Mouse (Mus musculus) MEL (cell line): ENCODE data around the gene Snx7. TPM values are rescaled to one million over a fixed set of nuclear protein-coding genes. Genes with fewer than 3 reads are reported as not detected.

Experiments
- DNase-seq: peaks from one replicate; pipeline ENCODE4 v3.0.0; 2011; ENCODE audit warnings: low read depth, low spot score
- H3K27ac ChIP-seq: 2 replicates; pipeline ENCODE4 v1.5.1; 2012; ENCODE audit warnings: low read depth, mild to moderate bottlenecking, control low read depth, low read length, moderate library complexity; ENCODE audit not compliant: control insufficient read depth
- H3K27me3 ChIP-seq, 2 experiments: fragments of 150-350 bp in 1 of 2; sonication (generic) in 1 of 2; 2 replicates each; pipeline ENCODE4 v1.6.1; 2012; ENCODE audit warnings: low read length in 2 of 2, mild to moderate bottlenecking in 2 of 2, improper control_type of control experiment in 1 of 2, moderate library complexity in 1 of 2; ENCODE audit not compliant: insufficient read depth in 2 of 2, control insufficient read depth in 1 of 2
- H3K36me3 ChIP-seq, 2 experiments: 2 replicates each; pipeline ENCODE4 v1.6.1; 2012 to 2014; ENCODE audit warnings: low read length in 2 of 2, improper control_type of control experiment in 1 of 2, inconsistent platforms in 1 of 2, mild to moderate bottlenecking in 1 of 2; ENCODE audit not compliant: insufficient read depth in 2 of 2, control insufficient read depth in 1 of 2
- H3K4me1 ChIP-seq, 2 experiments: fragments of 150-350 bp in 1 of 2; sonication (generic) in 1 of 2; 2 replicates each; pipeline ENCODE4 v1.6.1; 2012; ENCODE audit warnings: low read length in 2 of 2, improper control_type of control experiment in 1 of 2, mild to moderate bottlenecking in 1 of 2; ENCODE audit not compliant: insufficient read depth in 2 of 2, control insufficient read depth in 1 of 2
- H3K4me3 ChIP-seq, 2 experiments: fragments of 150-350 bp in 1 of 2; sonication (generic) in 1 of 2; 2 replicates each; pipeline ENCODE4 v1.5.1; 2012; ENCODE audit warnings: low read depth in 2 of 2, low read length in 2 of 2, mild to moderate bottlenecking in 2 of 2, moderate library complexity in 2 of 2, control low read depth in 1 of 2, improper control_type of control experiment in 1 of 2; ENCODE audit not compliant: control insufficient read depth in 1 of 2, insufficient read depth in 1 of 2
- H3K79me2 ChIP-seq: 2 replicates; pipeline ENCODE4 v1.6.1; 2012; ENCODE audit warnings: mild to moderate bottlenecking, low read length, moderate library complexity; ENCODE audit not compliant: control insufficient read depth, poor library complexity, insufficient read depth
- H3K9ac ChIP-seq: 2 replicates; pipeline ENCODE4 v1.6.1; 2012; ENCODE audit warnings: low read depth, mild to moderate bottlenecking, control low read depth, low read length, moderate library complexity; ENCODE audit not compliant: control insufficient read depth, poor library complexity, severe bottlenecking
- H3K9me3 ChIP-seq: fragments of 150-350 bp; sonication (generic); replicated peaks from 2 replicates; pipeline ENCODE4 v1.6.1; 2012; ENCODE audit warnings: mild to moderate bottlenecking, low read length, improper control_type of control experiment, moderate library complexity; ENCODE audit not compliant: insufficient read depth
- CHD1 ChIP-seq: IDR thresholded peaks from 2 replicates; pipeline ENCODE4 v1.6.1; 2012; ENCODE audit warnings: low read depth, mild to moderate bottlenecking, inconsistent platforms, low read length, improper control_type of control experiment
- CHD2 ChIP-seq: IDR thresholded peaks from 2 replicates; pipeline ENCODE4 v1.6.1; 2011; ENCODE audit warnings: low read length, improper control_type of control experiment
- CTCF ChIP-seq, 3 experiments: IDR thresholded peaks in 2 of 3; conservative IDR thresholded peaks in 1 of 3; 2 replicates each; pipeline ENCODE4 v1.5.1; 2011 to 2012; ENCODE audit warnings: low read length in 3 of 3, low read depth in 2 of 3, mild to moderate bottlenecking in 2 of 3, improper control_type of control experiment in 1 of 3, inconsistent platforms in 1 of 3, mixed read lengths in 1 of 3, moderate library complexity in 1 of 3; ENCODE audit not compliant: control insufficient read depth in 1 of 3, insufficient read depth in 1 of 3, poor library complexity in 1 of 3, severe bottlenecking in 1 of 3
- E2F4 ChIP-seq: IDR thresholded peaks from 2 replicates; pipeline ENCODE4 v1.6.1; 2011; ENCODE audit warnings: low read depth, low read length, improper control_type of control experiment, borderline replicate concordance
- EP300 ChIP-seq, 2 experiments: IDR thresholded peaks; 2 replicates each; pipeline ENCODE4 v1.6.1; 2011; ENCODE audit warnings: improper control_type of control experiment in 2 of 2, low read length in 2 of 2, low read depth in 1 of 2, mild to moderate bottlenecking in 1 of 2
- ETS1 ChIP-seq: IDR thresholded peaks from 2 replicates; pipeline ENCODE4 v1.6.1; 2012; ENCODE audit warnings: low read depth, mild to moderate bottlenecking, inconsistent platforms, low read length, improper control_type of control experiment, moderate library complexity
- GABPA ChIP-seq: IDR thresholded peaks from 2 replicates; pipeline ENCODE4 v1.6.1; 2012; ENCODE audit warnings: low read depth, mild to moderate bottlenecking, inconsistent platforms, low read length, improper control_type of control experiment, moderate library complexity
- HCFC1 ChIP-seq: IDR thresholded peaks from 2 replicates; pipeline ENCODE4 v1.6.1; 2012; ENCODE audit warnings: low read depth, mild to moderate bottlenecking, inconsistent platforms, low read length, improper control_type of control experiment, moderate library complexity
- JUND ChIP-seq: IDR thresholded peaks from 2 replicates; pipeline ENCODE4 v1.6.1; 2011; ENCODE audit warnings: low read depth, mild to moderate bottlenecking, improper control_type of control experiment, low read length
- KAT2A ChIP-seq: conservative IDR thresholded peaks from 2 replicates; pipeline ENCODE4 v1.6.1; 2012; ENCODE audit warnings: low read depth, low read length, improper control_type of control experiment, inconsistent platforms
- MAFK ChIP-seq: IDR thresholded peaks from 2 replicates; pipeline ENCODE4 v1.6.1; 2011; ENCODE audit warnings: low read depth, mild to moderate bottlenecking, low read length, improper control_type of control experiment, borderline replicate concordance
- MAZ ChIP-seq: IDR thresholded peaks from 2 replicates; pipeline ENCODE4 v1.6.1; 2012; ENCODE audit warnings: low read depth, mild to moderate bottlenecking, inconsistent platforms, low read length, improper control_type of control experiment
- MXI1 ChIP-seq: IDR thresholded peaks from 2 replicates; pipeline ENCODE4 v1.6.1; 2011; ENCODE audit warnings: mild to moderate bottlenecking, low read depth, low read length, improper control_type of control experiment
- MYC ChIP-seq: IDR thresholded peaks from 2 replicates; pipeline ENCODE4 v1.6.1; 2011; ENCODE audit warnings: low read depth, mild to moderate bottlenecking, low read length, improper control_type of control experiment, moderate library complexity
- NELFE ChIP-seq: IDR thresholded peaks from 2 replicates; pipeline ENCODE4 v1.6.1; 2011; ENCODE audit warnings: low read depth, low read length, improper control_type of control experiment
- NRF1 ChIP-seq: IDR thresholded peaks from 2 replicates; pipeline ENCODE4 v1.6.1; 2014; ENCODE audit warnings: low read depth, mild to moderate bottlenecking, inconsistent platforms, low read length, improper control_type of control experiment, moderate library complexity; ENCODE audit not compliant: poor library complexity, insufficient read depth, severe bottlenecking
- POLR2A ChIP-seq, 2 experiments: IDR thresholded peaks; 2 replicates each; pipeline ENCODE4 v1.6.1; 2011 to 2012; ENCODE audit warnings: low read length in 2 of 2, mild to moderate bottlenecking in 2 of 2, control low read depth in 1 of 2, improper control_type of control experiment in 1 of 2, low read depth in 1 of 2, moderate library complexity in 1 of 2; ENCODE audit not compliant: control insufficient read depth in 1 of 2, insufficient read depth in 1 of 2, poor library complexity in 1 of 2
- POLR2AphosphoS2 ChIP-seq: IDR thresholded peaks from 2 replicates; pipeline ENCODE4 v1.6.1; 2011; ENCODE audit warnings: low read length, improper control_type of control experiment
- RAD21 ChIP-seq: IDR thresholded peaks from 2 replicates; pipeline ENCODE4 v1.6.1; 2011; ENCODE audit warnings: mild to moderate bottlenecking, low read depth, low read length, improper control_type of control experiment
- RCOR1 ChIP-seq: IDR thresholded peaks from 2 replicates; pipeline ENCODE4 v1.6.1; 2012; ENCODE audit warnings: low read depth, mild to moderate bottlenecking, inconsistent platforms, low read length, improper control_type of control experiment
- TAL1 ChIP-seq: IDR thresholded peaks from 2 replicates; pipeline ENCODE4 v1.6.1; 2012; ENCODE audit warnings: mild to moderate bottlenecking, inconsistent platforms, low read length, moderate library complexity, mixed read lengths
- TCF12 ChIP-seq: IDR thresholded peaks from 2 replicates; pipeline ENCODE4 v1.6.1; 2014; ENCODE audit warnings: low read depth, mild to moderate bottlenecking, inconsistent platforms, low read length, improper control_type of control experiment, moderate library complexity
- USF2 ChIP-seq, 2 experiments: IDR thresholded peaks; 2 replicates each; pipeline ENCODE4 v1.6.1; 2011 to 2012; ENCODE audit warnings: improper control_type of control experiment in 2 of 2, low read length in 2 of 2, borderline replicate concordance in 1 of 2, inconsistent platforms in 1 of 2, low read depth in 1 of 2, mild to moderate bottlenecking in 1 of 2; ENCODE audit not compliant: insufficient read depth in 1 of 2
- ZC3H11A ChIP-seq: IDR thresholded peaks from 2 replicates; pipeline ENCODE4 v1.6.1; 2012; ENCODE audit warnings: low read depth, mild to moderate bottlenecking, inconsistent platforms, low read length, improper control_type of control experiment
- ZMIZ1 ChIP-seq: IDR thresholded peaks from 2 replicates; pipeline ENCODE4 v1.6.1; 2012; ENCODE audit warnings: low read depth, mild to moderate bottlenecking, inconsistent platforms, low read length, improper control_type of control experiment, moderate library complexity
- ZNF384 ChIP-seq: IDR thresholded peaks from 2 replicates; pipeline ENCODE4 v1.6.1; 2012; ENCODE audit warnings: low read depth, mild to moderate bottlenecking, inconsistent platforms, low read length, improper control_type of control experiment
- polyA plus RNA-seq, 2 experiments: library from polyadenylated mRNA; stranded (reverse) in 1 of 2; unstranded in 1 of 2; fragments of >175 nt in 1 of 2; fragments of >200 nt in 1 of 2; gene quantifications; 2 replicates each; pipeline versions ENCODE4 v1.2.1 to v1.2.4; 2012; ENCODE audit warnings: low replicate concordance in 2 of 2, low read depth in 1 of 2; ENCODE audit not compliant: insufficient read length in 2 of 2, insufficient read depth in 1 of 2, missing spikeins in 1 of 2
- total RNA-seq: library from RNA; depleted of rRNA; stranded (reverse); fragments of 300-350 nt; gene quantifications from 2 replicates; pipeline ENCODE4 v1.2.3, GENCODE M21; 2012

Snx7 gene
- total and polyA plus RNA-seq, 3 experiments, result not detected

- H3K27ac ChIP-seq, result no peak overlapping the region
- H3K4me3 ChIP-seq, result no peak overlapping the region
- no peak for TF ChIP-seq E2F4
- no peak for TF ChIP-seq KAT2A
- no peak for TF ChIP-seq ETS1
- no peak for TF ChIP-seq USF2 (IDR thresholded peaks at IDR 0.05; ENCODE audit: borderline replicate concordance in 1 of 2, insufficient read depth in 1 of 2, low read depth in 1 of 2, low read length in 2 of 2)
- no peak for TF ChIP-seq HCFC1
- no peak for TF ChIP-seq TCF12
- TF ChIP-seq EP300 (IDR thresholded peaks at IDR 0.05; ENCODE audit: low read depth in 1 of 2, low read length in 2 of 2), result no peak
- TF ChIP-seq RAD21, result no peak
- no peak for TF ChIP-seq GABPA
- TF ChIP-seq MAZ, result no peak
- TF ChIP-seq CHD2, result no peak
- no peaks in the 10 kb centered on the region for H3K36me3 ChIP-seq
- H3K9me3 ChIP-seq, result no peaks in the 10 kb centered on the region
- no peak for DNase-seq
- no peaks in the 10 kb centered on the region for H3K27me3 ChIP-seq
- H3K9ac ChIP-seq, result no peak overlapping the region
- H3K4me1 ChIP-seq, result no peaks in the 10 kb centered on the region
- no peaks in the 10 kb centered on the region for H3K79me2 ChIP-seq
Measured at GRCm38 (mm10) chr3:117749256-117749655, 119.5 kb downstream of the Snx7 start.

DNA sequence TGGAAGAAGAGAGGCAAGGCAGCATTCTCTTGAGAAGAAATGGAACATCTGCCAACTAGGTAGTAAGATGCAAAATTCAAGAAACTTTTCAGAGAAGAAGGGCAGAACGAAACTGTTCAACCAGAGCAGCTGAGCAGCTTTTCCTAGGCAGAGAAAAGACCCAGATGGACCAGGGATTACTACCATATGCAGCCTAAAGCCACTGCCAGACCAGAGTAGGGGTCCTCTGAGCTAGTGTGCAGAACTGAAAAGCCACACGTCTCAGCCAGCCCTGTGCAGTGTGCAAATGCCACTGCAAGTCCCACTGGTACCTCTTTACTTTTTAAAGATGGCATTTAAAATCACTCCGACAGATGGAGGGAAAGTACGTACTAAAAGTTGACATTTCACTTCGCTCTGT is 129.0 kb downstream of the Snx7 start:
- no peaks in the 10 kb centered on the region for H3K4me1 ChIP-seq
- H3K27me3 ChIP-seq, result no peaks in the 10 kb centered on the region
- no peaks in the 10 kb centered on the region for H3K79me2 ChIP-seq
- no peaks in the 10 kb centered on the region for H3K9me3 ChIP-seq
- no peak overlapping the region for H3K9ac ChIP-seq
- DNase-seq, result no peak
- no peaks in the 10 kb centered on the region for H3K36me3 ChIP-seq
- H3K27ac ChIP-seq, result no peak overlapping the region
- no peak overlapping the region for H3K4me3 ChIP-seq
- TF ChIP-seq NELFE (no peak), RCOR1 (no peak), ZNF384 (no peak), CTCF (IDR thresholded peaks at IDR 0.05 in 2 of 3, conservative IDR thresholded peaks at IDR 0.05 in 1 of 3; ENCODE audit: control insufficient read depth in 1 of 3, insufficient read depth in 1 of 3, low read depth in 2 of 3, low read length in 3 of 3, poor library complexity in 1 of 3, severe bottlenecking in 1 of 3) (no peak), JUND (no peak), MXI1 (no peak), USF2 (IDR thresholded peaks at IDR 0.05; ENCODE audit: borderline replicate concordance in 1 of 2, insufficient read depth in 1 of 2, low read depth in 1 of 2, low read length in 2 of 2) (no peak), CHD1 (no peak), MAFK (no peak), MAZ (no peak), TCF12 (no peak), MYC (no peak), POLR2A (IDR thresholded peaks at IDR 0.05; ENCODE audit: control insufficient read depth in 1 of 2, insufficient read depth in 1 of 2, low read depth in 1 of 2, low read length in 2 of 2, poor library complexity in 1 of 2) (no peak), GABPA (no peak), TAL1 (no peak), ZC3H11A (no peak), NRF1 (no peak), ZMIZ1 (no peak), POLR2AphosphoS2 (no peak)
